7 mouse cellular contexts compared by ENCODE assay signal in genomic region chrX:12164591-12165529, GRCm38 (mm10). TPM values are rescaled to one million over a fixed set of nuclear protein-coding genes. Genes with fewer than 3 reads are reported as not detected.
DNase-seq lines count a peak whose midpoint lies in the region; ATAC-seq and TF ChIP-seq lines count a peak whose summit lies in the region.

No protein-coding gene starts in this region.

- H3K4me1 ChIP-seq in bone marrow macrophage, adult 2 months (ENCODE audit: control insufficient read depth, insufficient read depth, low read length), result peaks cover 10% of the 10 kb centered on the region
- H3K4me1 ChIP-seq in heart, embryonic 16.5 days (ENCODE audit: control insufficient read depth, insufficient read depth, low read length), result 0 out of 2 replicates have a peak, but pooled peaks cover 2% of the 10 kb centered on the region

- no peak for TF ChIP-seq POLR2A in bone marrow macrophage, adult 2 months (IDR thresholded peaks at IDR 0.05; ENCODE audit: borderline replicate concordance, low read depth, low read length)

- no peak overlapping the region for H3K4me2 ChIP-seq in heart, embryonic 16.5 days (ENCODE audit: low read depth, low read length)

- no peak overlapping the region for H3K9ac ChIP-seq in heart, embryonic 16.5 days (ENCODE audit: low read length)

- WGBS in heart, embryonic 16.5 days, result 53% methylated on average over 11 of the region's 11 CpGs

- H3K9me3 ChIP-seq in heart, embryonic 16.5 days (replicated peaks; ENCODE audit: control insufficient read depth, low read length), result no peaks in the 10 kb centered on the region

- no peak for TF ChIP-seq CTCF in bone marrow macrophage, adult 2 months (IDR thresholded peaks at IDR 0.05; ENCODE audit: low read depth, low read length)

- H3K27ac ChIP-seq in bone marrow macrophage, adult 2 months (ENCODE audit: insufficient read depth, low read depth, low read length), result peak overlapping the region; percentile 48
- H3K27ac ChIP-seq in heart, embryonic 16.5 days (ENCODE audit: low read length), result peak overlapping the region; percentile 73

- DNase-seq in MN1 (ENCODE audit: low spot score), result peak; percentile 28
- peak; percentile 28 to 35 for DNase-seq in kidney, postnatal 4 days
- DNase-seq in cerebellum, postnatal 36 days, result no peak
- DNase-seq in left cerebral cortex, adult 9 months (ENCODE audit: low spot score in 2 of 2), result no peak
- no peak for DNase-seq in cerebellum, adult 9-11 months

- H3K36me3 ChIP-seq in heart, embryonic 16.5 days (ENCODE audit: control insufficient read depth, insufficient read depth), result no peaks in the 10 kb centered on the region

- H3K4me3 ChIP-seq in bone marrow macrophage, adult 2 months (ENCODE audit: insufficient read depth, low read length), result no peak overlapping the region
- H3K4me3 ChIP-seq in heart, embryonic 16.5 days (ENCODE audit: low read length), result no peak overlapping the region

- peak; percentile 46 for ATAC-seq in heart, embryonic 16.5 days (replicated peaks; ENCODE audit: extremely low read depth, insufficient read depth, low FRiP score)

- no peaks in the 10 kb centered on the region; the same call in 1 of the 2 replicates for H3K27me3 ChIP-seq in heart, embryonic 16.5 days (ENCODE audit: control insufficient read depth, insufficient read depth, low read length)

RNA-seq across cellular contexts. Expression of gene Bcor, which starts 4.7 kb away (rescaled TPM):
- polyA plus RNA-seq in bone marrow macrophage, adult 2 months (2012; ENCODE audit: insufficient read depth, insufficient read length, missing spikeins), result 9.8 and 11.4 TPM in 2 replicates
- 11.5 and 13.5 TPM in 2 replicates for polyA plus RNA-seq in heart, embryonic 16.5 days (2015; fragmentation: Nextera tagmentation; extraction: Ambion mirVana)

Comparison
In these comparisons a context has a peak if more than half of its experiments do, and no peak if none do; other contexts are left out.
1. DNase-seq: peak in MN1 (single experiment) and kidney, postnatal 4 days (2 of 2); none in cerebellum, postnatal 36 days (0 of 2), left cerebral cortex, adult 9 months (0 of 2) and cerebellum, adult 9-11 months (single experiment).